Mouse (Mus musculus) brain, embryonic 14.5 days (tissue): Measurements from ENCODE around the gene Rpl35a. TPM values are rescaled to one million over a fixed set of nuclear protein-coding genes. Genes with fewer than 3 reads are reported as not detected.
"Not testable (repeated sequence)": the region's sequence is repeated elsewhere in the genome, so short reads cannot be mapped to it uniquely, and the experiment has no call there.

ENCODE experiments used
- DNase-seq: peaks from one replicate; pipeline ENCODE4 v3.0.0-alpha.2; 2011; ENCODE audit warnings: low read depth
- CTCF ChIP-seq: fragments of 200-500 bp; IDR thresholded peaks from 2 replicates; pipeline ENCODE4 v1.5.1; 2012; ENCODE audit warnings: inconsistent platforms, mild to moderate bottlenecking, moderate library complexity, borderline replicate concordance; ENCODE audit not compliant: insufficient read depth, insufficient read length; ENCODE audit errors: extremely low read depth
- POLR2A ChIP-seq: fragments of 200-500 bp; IDR thresholded peaks from 2 replicates; pipeline ENCODE4 v1.6.1; 2012; ENCODE audit warnings: mild to moderate bottlenecking, inconsistent platforms, borderline replicate concordance; ENCODE audit not compliant: poor library complexity, insufficient read depth, insufficient read length, severe bottlenecking; ENCODE audit errors: extremely low read depth
- polyA plus RNA-seq: library from polyadenylated mRNA; depleted of rRNA; stranded (reverse); fragments of >200 nt; gene quantifications from 2 replicates; pipeline ENCODE4 v1.2.3, GENCODE M21; 2012

Gene Rpl35a
- polyA plus RNA-seq, 1 experiment = 746 TPM

- no peak for DNase-seq
- TF ChIP-seq CTCF (no peak), POLR2A (no peak)
Measured at GRCm38 (mm10) chr16:33056786-33057185, 533 bp downstream of the Rpl35a start.

- no peak for DNase-seq
- TF ChIP-seq CTCF (no peak), POLR2A (no peak)
Measured at GRCm38 (mm10) chr16:33058033-33058432, 1.8 kb downstream of the Rpl35a start.

- DNase-seq = not testable (repeated sequence)
Measured at GRCm38 (mm10) chr16:33058656-33059055, 2.4 kb downstream of the Rpl35a start.

- TF ChIP-seq POLR2A (no peak), CTCF (no peak)
- no peak for DNase-seq
Measured at GRCm38 (mm10) chr16:33059471-33059870, 3.2 kb downstream of the Rpl35a start.

- no peak for TF ChIP-seq CTCF
- no peak for TF ChIP-seq POLR2A
- no peak for DNase-seq
Measured at GRCm38 (mm10) chr16:33060926-33061325, 4.7 kb downstream of the Rpl35a start.

GRCm38 (mm10) chr16:33061400-33061799 is 5.1 kb downstream of the Rpl35a start:
- peak; percentile 2 for DNase-seq
- TF ChIP-seq POLR2A (no peak), CTCF (no peak)

GRCm38 (mm10) chr16:33062024-33062681 is 5.9 kb downstream of the Rpl35a start, which contains the start of gene Lmln:
TSS of gene Lmln (plus strand) at chr16:33062521.
- TF ChIP-seq CTCF (no peak), POLR2A (peak; percentile 60; the same call in 1 of the 2 replicates)
- DNase-seq = peak; percentile 98

- no peak for TF ChIP-seq CTCF
- no peak for TF ChIP-seq POLR2A
- peak; percentile 83 for DNase-seq
Measured at GRCm38 (mm10) chr16:33062682-33063131, 6.5 kb downstream of the Rpl35a start.

- TF ChIP-seq POLR2A (no peak), CTCF (no peak)
Measured at GRCm38 (mm10) chr16:33063267-33063666, 7.0 kb downstream of the Rpl35a start.

GRCm38 (mm10) chr16:33064636-33065035 is 8.4 kb downstream of the Rpl35a start:
- 0 out of 2 replicates have a peak, but pooled peaks have one; percentile 3 for TF ChIP-seq CTCF
- TF ChIP-seq POLR2A = no peak
- no peak for DNase-seq

More at GRCm38 (mm10) chr16:33063267-33063666, 7.0 kb downstream of the Rpl35a start:
- peak; percentile 50 for DNase-seq

- DNase-seq = no peak
- TF ChIP-seq CTCF (no peak), POLR2A (no peak)
Measured at GRCm38 (mm10) chr16:33070928-33071327, 14.7 kb downstream of the Rpl35a start.

GRCm38 (mm10) chr16:33072871-33073557 is 16.8 kb downstream of the Rpl35a start:
- no peak for TF ChIP-seq POLR2A
- no peak for TF ChIP-seq CTCF
- no peak for DNase-seq

GRCm38 (mm10) chr16:33074967-33075366 is 18.7 kb downstream of the Rpl35a start:
- no peak for DNase-seq
- TF ChIP-seq CTCF = no peak
- no peak for TF ChIP-seq POLR2A

- no peak for TF ChIP-seq CTCF
- TF ChIP-seq POLR2A = no peak
- no peak for DNase-seq
Measured at GRCm38 (mm10) chr16:33076078-33076477, 19.8 kb downstream of the Rpl35a start.

- DNase-seq = no peak
- no peak for TF ChIP-seq CTCF
Measured at GRCm38 (mm10) chr16:33077069-33077627, 20.9 kb downstream of the Rpl35a start.
